Mouse (Mus musculus): Measurements from ENCODE around the gene Capn10.

DNA sequence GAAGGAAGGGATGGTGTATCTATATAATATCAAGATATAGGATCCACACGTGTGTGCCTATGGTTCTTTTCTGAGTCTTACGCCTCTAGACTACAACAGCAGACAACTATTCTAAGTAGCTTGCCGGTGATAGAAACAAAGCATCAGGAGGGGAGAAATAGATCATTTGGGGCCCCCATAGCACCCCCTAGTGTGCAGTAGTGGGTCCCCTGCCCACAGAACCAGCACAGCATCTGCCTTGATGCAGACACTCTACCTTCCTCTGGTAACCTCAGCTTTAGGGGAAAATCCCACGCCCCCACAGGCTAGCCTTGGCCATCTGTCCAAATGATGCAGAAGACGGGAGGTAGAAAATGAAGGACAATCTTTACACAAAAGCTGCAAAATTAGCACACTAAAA is 50.8 kb downstream of the Capn10 start:
- peak; percentile 23; the same call in 1 of the 2 replicates for TF ChIP-seq CTCF (IDR thresholded peaks at IDR 0.05; ENCODE audit: control insufficient read depth, insufficient read depth, low read length)
- no peak for TF ChIP-seq POLR2A (IDR thresholded peaks at IDR 0.05; ENCODE audit: borderline replicate concordance, control insufficient read depth, low read depth, low read length)

Data from bone marrow, adult 2 months (tissue).